Mouse (Mus musculus) kidney, adult 9 months (tissue): ENCODE data around the gene Uba3.

ENCODE experiments used
- DNase-seq: peaks from one replicate; pipeline ENCODE4 v3.0.0; 2022

Gene Uba3

DNA sequence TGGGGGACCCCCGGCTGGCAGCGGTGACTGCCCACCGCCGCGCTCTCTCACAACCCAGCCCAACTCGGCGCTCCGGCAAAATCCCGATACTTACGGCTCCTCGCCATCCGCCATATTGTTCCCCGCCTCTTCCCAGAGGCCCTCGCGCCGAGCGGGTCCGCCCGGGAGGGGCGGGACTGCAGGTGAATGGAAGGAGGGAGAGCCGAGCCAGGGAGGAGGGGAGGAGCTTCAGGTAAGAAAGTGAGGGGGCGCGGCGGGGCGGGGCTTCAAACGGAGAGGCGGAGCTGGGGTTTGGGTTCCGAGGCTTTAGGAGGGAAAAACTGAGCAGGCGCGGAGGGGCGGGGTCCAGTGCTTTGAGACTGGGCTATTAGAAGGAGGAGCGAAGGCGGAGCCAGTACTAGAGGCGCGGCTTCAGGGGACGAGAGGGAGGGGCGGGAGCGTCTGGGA, at the start of gene Uba3:
TSS of gene Uba3 (minus strand) at position 209 of the 447 bp plus-strand sequence.
- DNase-seq: peak; percentile 99

DNA sequence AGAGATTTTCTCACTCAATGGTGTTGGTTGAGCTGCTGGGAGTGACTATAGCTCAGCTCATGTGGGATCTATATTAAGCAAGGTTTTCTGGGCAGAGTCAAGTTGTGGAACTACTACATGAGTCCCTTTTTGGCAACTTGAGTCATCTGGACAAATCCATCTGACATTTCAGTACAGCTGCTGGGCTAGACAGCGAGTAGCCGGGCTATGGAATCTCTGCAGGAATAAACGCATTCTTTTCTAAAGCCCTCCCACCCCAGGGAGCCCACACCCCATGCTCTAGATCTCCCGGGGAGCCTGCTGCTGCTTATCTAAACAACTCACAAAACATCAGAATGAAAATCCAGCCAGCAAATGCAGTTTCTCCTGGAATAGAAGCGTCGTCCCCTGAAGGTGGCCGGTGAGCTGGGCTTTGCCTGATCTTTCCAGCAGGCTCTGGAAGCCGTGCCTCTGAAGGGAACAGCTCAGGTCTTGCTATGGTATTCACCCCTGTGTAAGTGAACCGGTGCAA, 47.3 kb upstream of the Uba3 start, which contains the start of gene Lmod3:
TSS of gene Lmod3 (minus strand) at position 49 of the 511 bp plus-strand sequence.
- peak; percentile 27 for DNase-seq

DNA sequence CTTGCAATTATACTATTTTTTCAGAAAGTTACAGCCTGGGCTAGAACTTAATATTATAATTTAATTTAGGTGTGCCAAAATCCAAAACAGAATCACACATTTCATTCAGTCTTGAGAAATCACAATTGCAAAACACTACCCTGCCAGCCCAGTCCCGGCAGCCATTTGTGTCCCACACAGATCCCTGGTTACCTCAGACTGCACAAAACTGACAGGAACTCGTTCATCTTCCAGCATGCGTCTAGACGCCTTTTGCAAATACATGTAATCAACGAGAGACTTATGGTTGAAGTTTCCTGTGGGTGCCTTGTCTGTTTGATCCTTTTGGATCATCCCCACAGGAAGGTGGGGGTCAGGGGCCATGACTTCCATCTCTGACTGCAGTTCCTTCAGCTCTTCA, 46.6 kb upstream of the Uba3 start:
- DNase-seq: no peak

DNA sequence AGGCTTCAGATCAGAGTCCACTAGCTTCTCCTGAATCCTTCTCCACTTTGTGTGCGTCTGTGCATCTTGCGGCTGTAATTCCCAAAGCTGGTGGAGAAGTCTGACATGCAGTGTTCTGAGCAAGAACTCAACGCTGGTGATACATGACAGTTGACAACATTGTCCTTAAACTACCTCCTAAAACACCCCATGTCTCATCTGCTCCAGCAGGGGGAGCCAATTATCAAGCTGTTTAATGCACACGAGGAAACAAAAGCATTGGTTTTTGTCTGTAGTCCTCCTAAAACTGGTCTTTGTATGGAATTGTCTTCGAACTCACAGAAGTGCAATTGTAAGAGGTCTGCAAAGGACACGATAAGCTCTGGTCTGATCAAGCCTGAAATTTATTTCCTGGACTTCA, 45.5 kb upstream of the Uba3 start:
- peak; percentile 72 for DNase-seq

DNA sequence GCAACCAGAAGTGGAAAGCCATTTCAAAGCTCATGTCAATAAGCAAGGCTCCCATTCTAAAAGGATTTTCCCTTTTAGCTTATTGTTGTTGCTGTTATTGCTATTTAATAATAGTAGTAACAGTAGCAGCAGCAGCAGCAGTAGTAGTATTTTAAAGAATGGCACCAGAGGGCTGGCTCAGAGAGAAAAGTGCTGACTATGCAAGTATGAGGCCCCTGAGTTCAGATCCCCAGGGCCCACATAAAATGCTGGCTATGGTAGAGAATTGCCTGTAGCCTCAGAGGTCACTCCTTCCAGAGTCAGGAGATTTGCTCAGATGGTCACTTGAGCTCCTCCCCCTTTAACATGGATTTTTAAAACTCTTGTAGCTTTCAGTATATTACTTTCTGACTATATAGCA, 39.8 kb upstream of the Uba3 start:
- no peak for DNase-seq

DNA sequence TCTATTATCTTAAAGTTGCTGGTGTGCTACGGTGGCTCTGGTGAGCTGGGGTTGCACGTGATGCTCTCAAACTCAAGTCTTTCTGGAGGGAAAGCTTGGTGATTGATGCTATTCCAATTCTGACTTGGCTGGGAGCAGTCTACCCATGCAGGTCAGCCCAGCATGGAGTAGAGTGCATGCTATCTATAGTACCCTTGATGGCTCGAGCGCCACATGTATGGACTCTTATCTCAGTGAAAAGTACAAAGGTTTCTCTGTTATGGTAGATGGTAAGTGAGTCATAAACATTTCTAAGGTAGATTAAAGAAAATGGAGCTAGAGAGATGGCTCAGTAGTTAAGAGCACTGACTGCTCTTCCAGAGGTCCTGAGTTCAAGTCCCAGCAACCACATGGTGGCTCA, 37.1 kb upstream of the Uba3 start:
- DNase-seq: no peak

DNA sequence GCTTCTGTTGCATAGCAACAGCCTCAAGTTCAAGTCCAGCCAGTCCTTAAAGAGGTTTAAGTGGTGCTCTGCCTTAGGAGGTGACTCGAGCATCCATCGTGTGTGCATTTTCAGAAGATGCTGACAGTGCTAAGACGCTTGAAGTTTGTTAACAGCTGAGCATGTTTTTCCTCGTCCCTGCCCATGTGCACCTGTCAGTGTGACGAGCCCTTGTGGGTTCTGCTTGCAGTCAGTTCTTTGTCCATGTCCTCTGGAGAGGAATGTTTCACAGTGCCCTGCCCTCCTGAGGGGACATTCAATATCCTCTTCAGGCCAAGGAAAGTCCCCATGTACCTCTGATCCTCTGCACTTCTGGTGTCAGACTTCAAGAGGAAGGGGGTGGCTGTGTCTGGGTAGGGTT, 34.6 kb upstream of the Uba3 start:
- DNase-seq: no peak

DNA sequence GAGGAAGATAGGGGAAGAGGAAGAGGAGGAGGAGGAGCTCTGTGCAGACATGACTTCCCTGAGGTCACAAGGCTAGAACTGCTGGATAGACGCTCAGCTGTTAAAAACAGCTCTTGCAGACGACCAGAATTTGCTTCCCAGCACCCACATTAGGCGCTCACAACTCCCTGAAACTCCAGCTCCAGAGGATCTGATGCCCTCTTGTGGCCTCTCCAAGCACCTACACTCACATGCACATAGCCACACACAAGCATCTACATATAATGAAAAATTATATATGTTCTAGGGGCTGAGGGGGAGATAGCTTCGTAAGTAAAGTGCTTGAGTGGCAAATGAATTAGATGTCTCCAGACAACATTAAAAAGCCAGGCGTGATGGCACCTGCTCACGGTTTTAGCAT, 33.9 kb upstream of the Uba3 start:
- no peak for DNase-seq

DNA sequence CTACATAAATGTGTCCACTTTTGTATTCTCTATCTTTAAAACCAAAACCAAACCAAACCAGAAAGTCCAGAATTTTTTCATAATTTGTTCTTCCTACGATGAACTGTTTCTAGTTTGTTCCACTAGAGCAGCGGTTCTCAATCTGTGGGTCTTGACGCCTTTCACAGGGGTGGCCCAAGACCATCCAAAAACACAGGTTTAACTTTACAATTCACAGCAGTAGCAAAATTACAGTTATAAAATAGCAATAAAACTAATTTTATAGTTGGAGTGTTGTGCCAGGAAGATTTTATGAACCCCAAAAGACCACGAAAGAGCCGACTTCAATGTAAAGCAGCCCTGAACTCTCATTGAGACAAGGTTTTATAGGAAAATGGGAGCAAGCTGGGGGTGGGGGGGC, 30.6 kb upstream of the Uba3 start:
- no peak for DNase-seq

DNA sequence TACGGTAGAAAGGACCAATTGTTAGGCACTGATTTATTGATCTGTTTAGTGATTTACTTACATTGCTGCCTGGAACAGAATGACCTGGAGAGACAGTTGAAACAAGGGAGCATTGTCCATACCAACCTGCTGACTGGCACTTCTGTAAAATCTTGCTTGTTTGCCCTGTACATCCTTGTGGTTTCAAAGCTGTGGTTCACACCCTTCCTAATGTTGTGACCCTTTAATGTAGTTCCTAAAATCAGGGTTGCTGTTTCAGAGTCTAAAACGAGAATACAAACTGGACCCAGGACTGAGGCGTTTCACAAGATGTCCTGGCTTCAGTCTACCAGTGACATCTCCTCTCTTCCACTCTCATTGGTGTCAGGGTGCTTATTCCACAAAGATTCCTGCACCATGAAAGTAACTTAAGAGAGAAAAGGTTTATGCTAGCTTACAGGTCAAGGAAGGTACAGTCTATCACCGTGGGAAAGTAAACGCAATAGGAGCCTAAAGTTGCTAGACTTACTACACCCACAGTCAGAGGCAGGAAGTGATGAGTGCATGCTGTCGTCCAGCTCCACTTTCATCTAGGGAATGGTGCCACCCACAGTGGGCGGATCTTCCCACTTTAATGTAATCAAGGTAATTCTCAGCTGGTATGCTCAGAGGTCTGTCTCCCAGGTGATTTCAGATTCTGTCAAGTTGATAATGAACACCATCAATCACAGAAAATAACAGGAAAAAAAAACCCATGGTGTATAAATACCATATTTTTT, 29.6 kb upstream of the Uba3 start:
- DNase-seq: no peak

DNA sequence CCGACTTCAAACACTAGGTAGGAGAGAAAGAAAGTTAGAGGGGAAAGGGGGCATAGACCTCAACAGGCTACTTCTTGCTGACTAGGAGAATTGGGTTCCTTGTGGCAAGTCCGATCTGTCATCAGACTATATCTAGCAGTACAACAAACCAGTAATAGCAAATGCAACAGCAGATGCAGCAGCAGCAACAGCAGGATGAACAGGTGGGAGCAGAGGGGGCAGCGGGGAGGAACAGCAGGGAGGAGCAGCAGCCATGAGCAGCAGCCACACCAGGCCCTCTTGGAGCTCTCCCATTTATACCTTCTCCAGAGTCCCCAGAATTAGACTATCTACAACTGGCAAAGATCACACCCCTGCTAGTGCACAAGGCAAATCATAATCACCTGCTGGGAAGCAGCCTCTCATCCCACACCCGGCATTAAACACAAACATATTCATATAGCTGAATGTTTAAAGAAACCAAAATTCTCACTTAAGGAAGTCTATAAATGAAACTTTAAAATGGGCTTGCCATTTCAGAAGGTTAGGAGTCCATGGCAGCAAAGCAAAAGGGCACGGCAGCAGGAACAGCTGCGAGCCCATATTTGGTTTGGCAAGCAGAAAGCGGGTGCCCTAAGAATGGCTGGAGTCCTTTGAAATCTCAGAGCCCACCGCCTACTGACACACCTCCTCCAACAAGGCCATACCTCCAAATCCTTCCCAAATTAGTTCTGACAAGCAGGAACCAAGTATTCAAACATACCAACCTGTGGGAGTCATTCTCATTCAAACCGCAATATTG, 21.8 kb upstream of the Uba3 start:
- no peak for DNase-seq

DNA sequence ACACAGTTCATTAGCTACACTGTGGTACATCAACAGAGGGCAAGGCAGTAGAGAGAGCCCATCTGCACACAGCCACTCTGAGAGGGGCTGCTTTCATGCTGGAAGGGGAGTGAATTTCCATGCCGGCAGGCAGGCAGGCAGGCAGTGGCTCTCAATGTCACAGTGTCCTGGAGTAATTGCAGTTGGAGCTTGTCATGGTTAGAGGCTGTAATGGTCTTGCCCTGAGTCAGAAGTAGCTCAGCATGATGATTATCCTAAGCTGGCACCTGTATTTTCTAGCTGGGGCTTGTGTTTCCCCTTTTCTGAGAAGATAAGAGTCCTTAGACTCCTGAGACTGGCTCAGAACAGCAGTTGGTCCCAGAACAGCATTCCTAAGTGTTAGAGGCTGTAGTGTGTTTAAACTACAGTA, 20.6 kb upstream of the Uba3 start:
- no peak for DNase-seq

DNA sequence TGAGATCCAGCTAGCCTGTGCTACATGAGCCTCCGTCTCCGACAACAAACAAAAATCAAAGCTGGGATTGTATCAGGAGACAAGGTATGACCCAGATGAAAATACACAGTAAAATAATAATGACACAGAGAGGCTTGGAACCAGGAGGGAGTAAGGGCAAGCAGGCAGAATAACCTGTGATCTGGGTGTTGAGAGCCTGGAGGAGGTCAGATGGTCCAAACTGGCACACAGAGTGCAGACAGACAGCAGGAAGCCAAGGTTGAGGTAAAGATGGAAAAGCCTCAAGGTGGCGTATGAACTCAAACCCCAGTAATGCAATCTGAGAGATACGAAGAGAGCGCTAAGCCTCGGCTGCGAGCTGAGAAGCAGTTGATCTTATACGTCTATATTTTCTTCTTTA, 19.1 kb upstream of the Uba3 start:
- DNase-seq: no peak

DNA sequence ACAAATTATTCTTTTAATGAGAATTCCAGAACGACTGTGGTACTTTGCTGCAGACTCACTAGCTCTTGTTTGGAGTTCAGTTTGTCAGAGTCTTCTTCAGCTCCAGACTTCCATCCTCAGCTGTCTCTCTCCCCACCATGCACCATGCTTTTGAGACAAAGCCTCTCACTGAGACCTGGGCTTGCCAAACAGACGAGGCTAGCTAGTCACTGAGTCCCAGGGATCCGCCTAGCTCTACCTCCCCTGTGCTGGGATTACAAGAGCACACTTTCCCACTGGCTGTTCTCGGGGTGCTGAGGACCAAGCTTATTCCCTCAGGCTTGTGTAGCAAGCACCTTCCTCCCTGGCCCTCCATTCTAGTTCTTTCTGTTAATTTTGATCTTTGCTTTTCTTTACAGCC, 18.1 kb upstream of the Uba3 start:
- no peak for DNase-seq

DNA sequence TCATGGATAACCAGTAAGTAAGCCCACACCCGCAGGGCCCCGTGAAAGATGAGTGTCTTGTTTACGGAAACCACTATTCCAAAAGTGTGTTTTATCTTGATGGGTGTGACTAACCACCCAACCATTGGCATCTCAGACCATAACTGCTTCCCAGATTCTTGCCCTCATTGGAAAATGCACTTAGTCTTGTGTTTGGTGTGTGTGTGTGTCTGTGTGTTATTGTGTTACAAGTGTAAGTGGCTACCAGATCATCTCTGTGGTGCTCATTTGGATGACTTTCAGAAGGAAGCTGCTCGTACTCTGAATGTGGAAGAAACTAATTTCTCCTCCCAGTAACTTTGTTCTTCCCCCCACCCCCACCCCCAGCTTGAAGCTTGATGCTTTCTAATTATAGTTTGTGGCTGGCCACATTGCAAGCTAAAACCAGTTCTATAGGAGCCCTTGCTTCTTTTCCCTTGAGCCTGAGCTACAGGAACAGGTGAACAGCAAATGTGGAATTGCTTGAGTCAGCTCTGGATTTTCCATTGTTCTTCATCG, 17.6 kb upstream of the Uba3 start:
- DNase-seq: no peak

DNA sequence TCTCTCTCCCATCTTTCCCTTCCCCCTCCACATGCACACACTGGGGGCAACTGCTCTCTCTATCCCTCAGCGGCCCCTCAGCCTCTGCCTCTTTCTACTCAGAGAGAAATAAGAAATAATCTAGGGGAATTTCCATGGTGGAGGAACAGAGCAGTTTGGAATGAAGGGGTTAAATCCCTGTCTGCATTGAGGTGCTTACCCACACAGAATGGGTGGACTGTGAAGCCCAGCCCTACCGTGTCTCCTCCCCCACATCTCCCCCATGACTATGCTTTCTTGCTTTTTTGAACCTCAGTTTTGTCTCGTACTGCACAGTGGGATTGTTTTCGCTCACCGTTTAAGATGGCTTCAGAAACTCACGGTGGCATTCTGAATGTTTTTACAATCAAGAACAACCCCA, 16.9 kb upstream of the Uba3 start:
- DNase-seq: no peak

DNA sequence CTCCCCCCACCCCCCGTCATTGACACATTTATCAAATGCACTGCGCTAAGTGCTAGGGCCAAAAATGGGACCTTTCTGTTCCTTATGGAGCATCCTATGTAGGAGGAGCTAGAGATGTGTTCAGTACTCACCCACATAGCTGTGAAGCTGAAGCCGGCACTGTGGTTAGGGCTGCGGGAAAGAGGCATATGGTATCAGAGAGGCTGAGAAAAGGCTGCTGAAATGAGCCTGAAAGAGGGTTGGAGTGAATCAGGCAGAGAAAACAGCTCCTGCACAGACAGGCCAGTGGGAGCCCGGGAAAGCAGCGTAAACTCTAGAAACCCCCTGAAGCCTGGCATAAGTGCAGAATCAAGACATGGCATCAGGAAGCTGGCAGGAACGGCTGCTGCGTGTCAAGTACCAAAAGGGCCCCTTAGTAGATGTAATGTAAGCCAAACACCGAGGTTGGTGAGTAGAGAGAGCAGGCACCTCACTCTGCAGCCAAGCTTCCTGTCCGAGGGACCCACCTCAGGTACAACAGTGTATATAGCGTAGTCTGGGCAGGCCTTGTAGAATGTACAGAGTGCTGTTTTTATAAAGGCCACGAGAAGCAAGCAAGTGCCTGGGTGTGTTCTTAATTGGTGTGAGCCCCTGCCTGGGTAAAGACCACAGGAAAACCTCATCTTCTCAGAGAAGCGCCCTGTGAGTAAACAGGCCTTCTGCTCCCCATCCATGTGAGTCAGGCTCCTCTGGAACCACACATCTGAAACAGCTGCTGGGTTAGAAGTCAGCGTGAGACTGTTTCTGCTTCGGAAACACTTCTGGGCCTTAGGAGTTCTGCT, 16.0 kb upstream of the Uba3 start:
- DNase-seq: no peak

DNA sequence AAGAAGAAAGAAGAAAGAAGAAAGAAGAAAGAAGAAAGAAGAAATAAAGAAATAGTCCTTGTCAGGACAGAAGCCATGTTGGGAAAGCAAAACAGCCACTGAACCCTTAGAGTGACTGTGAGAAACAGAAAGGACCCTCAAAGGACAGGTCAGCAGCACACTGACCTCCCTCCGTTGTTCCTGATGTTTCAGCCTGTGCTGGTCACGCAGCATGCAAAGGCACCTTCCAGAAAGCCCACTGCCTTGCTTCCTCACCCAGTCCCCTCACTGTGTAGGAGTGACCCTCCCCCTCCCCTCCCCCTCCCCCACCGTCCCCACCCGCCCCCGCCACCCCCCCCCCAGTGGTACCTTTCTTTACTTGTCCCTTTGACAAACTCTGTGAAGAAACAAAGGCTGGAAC, 15.2 kb upstream of the Uba3 start:
- DNase-seq: no peak

DNA sequence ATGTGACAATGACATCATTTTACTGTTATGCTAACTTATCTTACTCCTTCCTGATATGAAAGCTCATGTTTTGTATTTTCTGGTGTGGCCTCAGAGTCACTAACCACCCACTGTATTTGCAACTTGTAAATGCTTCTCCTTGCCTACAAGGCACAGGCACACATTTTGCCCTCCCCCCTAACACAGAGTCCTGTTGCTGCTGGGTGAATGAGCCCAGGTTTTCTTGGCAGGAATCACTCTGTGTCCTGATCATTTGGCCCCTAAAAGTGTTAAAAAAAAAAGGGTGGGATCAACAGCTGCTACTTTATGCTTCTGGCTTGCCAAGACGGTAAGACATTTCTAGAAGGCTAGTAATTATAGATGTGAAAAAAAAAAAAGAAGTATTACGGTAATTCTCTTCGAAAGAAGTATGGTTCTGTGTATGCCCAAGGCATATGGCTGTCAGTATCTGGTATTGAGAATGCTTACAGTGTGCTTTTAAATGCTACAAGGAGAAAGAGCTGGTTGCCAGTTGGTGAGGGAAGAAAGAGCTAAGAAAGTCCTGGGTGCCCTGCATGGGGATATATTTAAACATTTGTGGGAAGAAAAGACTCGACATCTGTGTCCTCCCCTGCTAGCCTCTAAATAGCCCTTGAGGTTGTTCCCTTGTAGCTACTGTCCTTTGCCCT, 10.8 kb upstream of the Uba3 start:
- no peak for DNase-seq

DNA sequence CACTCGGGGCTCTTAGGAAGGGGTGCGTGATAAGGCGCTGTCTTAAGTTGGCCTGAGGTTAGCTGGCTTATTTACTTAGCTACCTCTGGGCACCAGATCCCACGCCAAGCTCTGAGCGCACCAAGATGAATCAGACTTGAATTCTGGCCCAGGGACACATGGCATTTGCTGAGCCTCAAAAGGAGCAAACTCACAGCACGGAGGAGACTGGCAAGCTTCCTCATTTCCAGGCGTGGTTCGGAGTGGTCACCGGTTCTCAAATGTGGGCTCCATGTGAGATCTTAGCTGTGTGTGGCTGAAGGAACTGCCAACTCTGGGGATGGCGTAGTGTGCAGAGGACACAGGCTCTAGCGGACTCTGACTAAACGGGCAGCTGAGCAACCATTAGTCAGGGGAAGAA, 6.5 kb upstream of the Uba3 start:
- peak; percentile 46 for DNase-seq

DNA sequence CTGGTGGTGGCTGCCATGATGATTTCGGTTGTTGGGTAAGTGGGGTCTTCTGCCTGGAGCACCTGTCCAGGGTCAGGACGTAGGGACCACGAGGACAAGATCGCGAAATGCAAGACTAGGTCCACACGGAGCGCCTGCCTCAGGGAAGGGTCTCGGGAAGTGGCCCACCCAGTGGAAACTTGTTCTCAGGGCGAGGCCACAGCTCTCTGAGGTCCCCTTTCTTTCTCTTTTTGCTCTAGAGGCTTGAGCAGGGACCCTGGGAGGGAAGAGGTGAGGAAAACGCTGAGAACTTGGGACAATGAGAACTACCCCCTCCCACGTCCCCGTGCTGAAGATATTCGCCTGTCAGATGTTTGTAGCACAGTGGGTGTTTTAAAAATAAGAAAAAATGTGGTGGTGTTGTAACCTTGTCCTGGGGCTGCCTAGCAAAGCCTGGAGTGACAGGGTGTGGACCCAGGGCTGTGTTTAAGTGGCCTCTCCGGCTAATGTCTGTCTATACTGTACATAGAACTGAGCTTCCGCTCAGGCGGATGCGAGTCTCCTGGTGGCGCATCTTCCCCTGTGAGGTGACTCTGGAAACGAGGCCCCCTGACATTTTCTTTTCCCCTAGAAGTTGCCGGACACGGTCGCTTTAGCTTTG, 5.6 kb upstream of the Uba3 start:
- no peak for DNase-seq
